Mouse (Mus musculus) megakaryocyte-erythroid progenitor cell, adult 5 weeks (primary cell): Measurements from ENCODE around the gene Olfr339. TPM values are rescaled to one million over a fixed set of nuclear protein-coding genes. Genes with fewer than 3 reads are reported as not detected.

ENCODE experiments used
- polyA plus RNA-seq: library from polyadenylated mRNA; stranded (reverse); fragments of >175 nt; gene quantifications from 2 replicates; pipeline ENCODE4 v1.2.3, GENCODE M21; 2012

Olfr339 gene
- not detected in 2 replicates for polyA plus RNA-seq

GRCm38 (mm10) chr2:36418647-36419046 lies at the start of gene Olfr339:
Gene Olfr339, plus strand, starts transcription at chr2:36418947.

GRCm38 (mm10) chr2:36373219-36373618 lies 45.5 kb upstream of the Olfr339 start, which contains the start of gene Olfr338:
Gene Olfr338, plus strand, starts transcription at chr2:36373519.

GRCm38 (mm10) chr2:36452287-36452686 lies 33.5 kb downstream of the Olfr339 start, which contains the start of gene Olfr340:
Gene Olfr340, plus strand, starts transcription at chr2:36452587.

Other genes with a start within 250 kb of the Olfr339 start
- 13.7 and 18.6 TPM in 2 replicates for gene Ptgs1, start 188.5 kb upstream of the Olfr339 start, polyA plus RNA-seq
- not detected in 2 replicates for gene Olfr338, start 45.4 kb upstream of the Olfr339 start, polyA plus RNA-seq
- not detected in 2 replicates for gene Olfr340, start 33.6 kb downstream of the Olfr339 start, polyA plus RNA-seq
- gene Olfr341, start 63.5 kb downstream of the Olfr339 start, polyA plus RNA-seq = not detected in 2 replicates
- not detected in 2 replicates for gene Olfr342, start 106.1 kb downstream of the Olfr339 start, polyA plus RNA-seq
- 0.02 TPM in 1 of 2 replicates, not detected in the other for gene Olfr344, start 147.7 kb downstream of the Olfr339 start, polyA plus RNA-seq
- not detected in 2 replicates for gene Olfr345, start 221.1 kb downstream of the Olfr339 start, polyA plus RNA-seq